Mouse (Mus musculus) adrenal gland, postnatal 25 days (tissue): ENCODE data around the gene Cdk11b. TPM values are rescaled to one million over a fixed set of nuclear protein-coding genes. Genes with fewer than 3 reads are reported as not detected.
A peak's percentile ranks its signal among the peaks of the same experiment; 100 is the strongest.
"Not testable (repeated sequence)": the region's sequence is repeated elsewhere in the genome, so short reads cannot be mapped to it uniquely, and the experiment has no call there.

Source experiments
- DNase-seq: peaks from one replicate; pipeline ENCODE4 v3.0.0; 2021; ENCODE audit warnings: mixed read lengths
- total RNA-seq: library from RNA; stranded (reverse); gene quantifications from 2 replicates; pipeline ENCODE4 v1.2.3, GENCODE M21; 2021

Gene Cdk11b
- total RNA-seq, 1 experiment from 2014 or later = 50.9 TPM

- no peak for DNase-seq
Observed at GRCm38 (mm10) chr4:155605132-155605531, 19.5 kb upstream of the Cdk11b start.

- DNase-seq = no peak
Observed at GRCm38 (mm10) chr4:155606825-155607224, 17.8 kb upstream of the Cdk11b start.

DNA sequence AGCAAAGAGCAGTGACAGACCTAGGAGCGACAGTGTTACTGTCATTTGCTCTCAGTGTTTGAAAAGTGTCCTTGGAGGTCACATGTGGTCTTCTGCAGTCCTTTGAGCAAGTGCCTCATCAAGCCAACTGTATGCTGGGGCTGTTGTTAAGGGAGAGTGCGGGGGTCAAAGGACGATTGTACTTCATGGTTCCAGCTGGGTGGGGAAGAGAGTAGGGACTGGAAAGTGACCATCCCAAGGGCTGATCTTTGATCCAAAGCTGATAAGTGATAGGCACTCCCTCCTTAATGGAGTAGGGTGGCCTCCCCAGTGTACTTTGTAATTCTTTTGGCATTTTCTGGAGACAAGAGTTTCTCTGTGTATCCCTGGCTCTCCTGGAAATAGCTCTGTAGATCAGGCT lies 12.8 kb upstream of the Cdk11b start:
- no peak for DNase-seq

- no peak for DNase-seq
Observed at GRCm38 (mm10) chr4:155613264-155613663, 11.4 kb upstream of the Cdk11b start.

DNA sequence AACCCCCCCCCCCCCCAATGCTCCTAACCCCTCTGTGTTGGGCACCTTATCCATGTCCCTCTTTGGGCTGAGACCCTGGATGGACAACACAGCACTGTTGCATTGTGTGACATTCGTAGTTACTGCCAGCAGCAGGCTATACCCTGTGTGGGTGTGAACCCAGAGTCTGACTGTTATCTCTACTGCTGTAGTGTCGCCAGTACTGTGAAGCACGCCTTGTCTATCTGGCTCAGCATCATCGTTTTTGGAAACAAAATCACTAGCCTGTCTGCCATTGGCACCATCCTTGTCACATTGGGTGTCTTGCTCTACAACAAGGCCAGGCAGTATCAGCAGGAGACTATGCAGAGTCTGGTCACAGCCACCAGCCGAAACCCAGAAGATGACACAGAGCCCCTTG lies 6.3 kb upstream of the Cdk11b start:
- DNase-seq = no peak

- no peak for DNase-seq
Observed at GRCm38 (mm10) chr4:155630267-155630666, 5.6 kb downstream of the Cdk11b start.

- DNase-seq = no peak
Observed at GRCm38 (mm10) chr4:155635766-155636499, 11.3 kb downstream of the Cdk11b start.

DNA sequence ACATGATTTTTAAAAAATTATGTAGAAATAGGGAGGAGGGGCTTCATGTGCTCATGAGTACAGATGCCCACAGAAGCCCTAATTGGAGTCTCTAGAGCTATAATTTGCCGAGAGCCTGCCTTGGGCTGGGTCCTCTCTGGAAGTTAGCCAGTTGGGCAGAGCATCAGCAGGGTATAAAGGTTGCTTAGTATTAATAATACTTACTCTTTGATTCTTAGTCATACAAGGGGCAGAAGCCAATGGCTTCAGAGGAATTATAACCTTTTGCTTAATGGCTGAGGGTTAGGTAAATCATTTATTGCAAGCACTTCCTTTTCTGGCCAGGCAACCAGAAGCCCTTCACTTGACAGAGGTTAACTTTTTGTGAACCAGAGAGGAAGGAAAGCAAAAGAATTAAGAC lies 18.9 kb downstream of the Cdk11b start:
- DNase-seq = no peak

GRCm38 (mm10) chr4:155645308-155645707 lies 20.7 kb downstream of the Cdk11b start, which contains the start of gene Gm10563:
Gene Gm10563, minus strand, starts transcription at chr4:155645408.
- not testable (repeated sequence) for DNase-seq

GRCm38 (mm10) chr4:155645721-155646120 lies 21.1 kb downstream of the Cdk11b start:
- DNase-seq = no peak

GRCm38 (mm10) chr4:155649355-155649754 lies 24.7 kb downstream of the Cdk11b start:
- no peak for DNase-seq

GRCm38 (mm10) chr4:155651553-155652269 lies 27.1 kb downstream of the Cdk11b start:
- no peak for DNase-seq

- DNase-seq = no peak
Observed at GRCm38 (mm10) chr4:155652283-155653085, 27.8 kb downstream of the Cdk11b start.

DNA sequence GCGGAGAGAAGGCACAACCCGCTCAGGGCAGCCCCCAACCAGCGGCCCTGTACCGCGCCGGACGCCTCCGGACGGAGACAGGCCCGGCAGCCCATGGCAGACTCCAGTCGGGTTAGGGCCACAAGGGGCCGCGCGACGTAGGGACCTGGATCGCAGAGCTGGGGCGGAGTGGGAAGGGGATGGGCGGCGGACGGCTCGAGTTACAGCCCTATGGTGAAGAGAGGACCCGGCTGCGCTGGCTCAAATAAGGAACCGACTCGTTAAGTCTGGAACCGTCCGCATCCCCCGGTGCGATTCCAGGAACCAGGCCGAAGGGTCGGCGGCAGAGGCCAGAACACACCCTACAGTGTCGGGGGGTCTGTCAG lies 28.4 kb downstream of the Cdk11b start, which contains the start of gene Mmp23:
TSS of gene Mmp23 (minus strand) at position 299 of the 365 bp plus-strand sequence.
- peak; percentile 41 for DNase-seq

DNA sequence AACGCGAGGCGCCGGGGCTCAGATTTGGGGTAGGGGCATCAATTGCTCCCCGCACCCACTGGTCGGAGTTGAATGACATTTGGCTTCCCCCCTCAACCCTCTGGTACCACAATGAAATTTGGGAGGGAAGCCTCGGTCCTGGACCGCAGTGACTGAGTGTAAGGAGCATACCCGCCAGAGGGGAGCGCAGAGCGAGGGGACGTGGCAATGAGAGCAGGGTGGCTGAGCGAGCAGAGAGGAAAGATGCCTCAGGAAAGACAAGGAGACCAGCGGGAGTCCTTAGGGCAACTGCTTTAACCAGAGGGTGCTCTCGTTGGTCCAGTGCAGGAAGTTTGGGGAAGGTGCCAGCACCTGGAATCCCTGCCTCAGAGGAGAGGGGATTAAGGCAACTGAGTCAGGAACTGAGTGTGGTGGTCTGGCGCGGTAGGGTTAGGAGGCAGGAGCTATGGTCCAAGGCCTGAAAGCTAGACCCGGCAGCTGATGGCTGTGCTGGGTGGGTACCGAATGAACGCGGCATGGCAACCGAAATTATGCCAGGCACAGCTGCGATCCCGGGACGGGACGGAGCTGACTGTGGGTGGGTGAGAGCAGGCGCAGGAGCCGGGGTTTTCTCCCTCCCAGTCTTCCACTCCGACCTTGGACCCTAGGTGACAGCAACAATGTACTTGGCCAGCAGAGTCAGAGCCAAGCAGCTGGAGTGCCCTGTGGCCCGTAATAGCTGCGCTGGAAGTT lies 29.0 kb downstream of the Cdk11b start:
- DNase-seq = no peak

GRCm38 (mm10) chr4:155654183-155654455 lies 29.5 kb downstream of the Cdk11b start:
- no peak for DNase-seq

GRCm38 (mm10) chr4:155654456-155655298 lies 30.0 kb downstream of the Cdk11b start:
- peak; percentile 53 for DNase-seq

DNA sequence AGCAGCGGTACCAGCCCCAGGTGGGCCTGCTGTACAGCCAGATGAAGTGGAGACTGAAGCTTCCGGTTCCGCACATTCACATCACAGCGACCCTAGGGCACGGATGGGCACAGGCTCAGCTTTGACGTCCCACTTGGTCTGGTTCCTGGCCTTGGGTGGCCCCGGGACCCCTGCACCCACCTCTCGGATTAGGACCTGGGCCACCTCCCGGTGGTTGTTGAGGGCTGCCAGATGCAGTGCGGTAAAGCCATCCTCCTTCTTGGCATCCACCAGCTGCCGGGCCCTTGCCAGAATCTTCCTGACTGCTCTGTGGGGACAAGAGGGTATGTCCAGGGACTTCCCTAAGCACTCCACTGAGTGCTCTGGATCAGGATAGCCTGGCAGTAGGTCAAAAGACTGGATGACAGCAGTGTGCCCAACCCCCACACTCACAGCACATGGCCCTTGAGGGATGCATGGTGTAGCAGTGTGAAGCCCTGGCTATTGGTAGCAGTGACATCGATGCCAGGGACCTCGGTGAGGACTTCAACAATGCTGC lies 31.6 kb downstream of the Cdk11b start:
- no peak for DNase-seq

- no peak for DNase-seq
Observed at GRCm38 (mm10) chr4:155658961-155659360, 34.3 kb downstream of the Cdk11b start.

GRCm38 (mm10) chr4:155660641-155661040 lies 36.0 kb downstream of the Cdk11b start:
- peak; percentile 59 for DNase-seq

DNA sequence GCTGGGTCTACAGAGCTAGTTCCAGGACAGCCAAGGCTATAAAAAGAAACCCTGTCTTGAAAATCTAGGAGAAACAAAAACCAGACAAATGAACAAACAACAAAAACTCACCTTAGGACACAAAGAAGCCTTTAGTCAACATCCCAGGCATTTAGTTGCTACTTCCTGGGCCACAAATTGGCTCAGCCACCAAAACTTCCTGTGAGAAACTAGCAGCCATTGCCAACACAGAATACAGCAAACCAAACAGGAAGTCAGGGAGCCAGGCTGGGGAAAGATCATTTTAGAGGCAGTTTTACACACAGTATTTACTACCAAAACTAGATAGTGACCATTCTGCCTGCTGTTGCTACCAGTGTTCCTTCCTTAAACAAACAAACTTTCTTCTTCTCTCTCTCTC lies 42.2 kb downstream of the Cdk11b start:
- DNase-seq = no peak
